Mouse (Mus musculus): ENCODE measurements around the gene Dcaf12. TPM values are rescaled to one million over a fixed set of nuclear protein-coding genes. Genes with fewer than 3 reads are reported as not detected.

The Dcaf12 gene
- polyA plus RNA-seq, 1 experiment: 40.3 TPM

DNA sequence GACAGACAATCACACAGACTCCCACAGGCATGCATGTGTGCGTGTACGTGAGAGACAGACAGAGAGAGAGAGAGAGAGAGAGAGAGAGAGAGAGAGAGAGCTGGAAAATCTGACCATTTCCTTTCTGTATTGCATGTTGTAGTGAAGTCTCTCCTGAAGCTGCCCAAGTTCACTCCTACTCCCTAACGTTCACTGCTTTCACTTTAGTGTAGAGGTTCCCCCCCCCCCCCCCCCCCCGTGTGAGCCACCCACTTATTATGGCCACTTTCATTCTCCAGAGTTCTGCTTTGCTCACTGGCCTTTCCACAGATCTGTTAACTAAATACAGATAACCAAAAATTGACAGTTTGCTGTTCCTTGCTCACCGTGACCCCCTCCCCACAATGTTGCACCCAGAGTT lies 33.1 kb upstream of the Dcaf12 start:
- Histone ChIP-seq H3K4me1 (ENCODE audit: control insufficient read depth, insufficient read depth, low read length) (no peaks in the 10 kb centered on the region), H3K4me3 (ENCODE audit: insufficient read depth, low read length) (no peak overlapping the region), H3K27ac (ENCODE audit: insufficient read depth, low read length) (peak overlapping the region; percentile 22; the same call in 1 of the 2 replicates)
- TF ChIP-seq CTCF (IDR thresholded peaks at IDR 0.05; ENCODE audit: borderline replicate concordance, insufficient read depth, low read length): no peak
- no peak for TF ChIP-seq POLR2A (IDR thresholded peaks at IDR 0.05; ENCODE audit: low read depth, low read length)

DNA sequence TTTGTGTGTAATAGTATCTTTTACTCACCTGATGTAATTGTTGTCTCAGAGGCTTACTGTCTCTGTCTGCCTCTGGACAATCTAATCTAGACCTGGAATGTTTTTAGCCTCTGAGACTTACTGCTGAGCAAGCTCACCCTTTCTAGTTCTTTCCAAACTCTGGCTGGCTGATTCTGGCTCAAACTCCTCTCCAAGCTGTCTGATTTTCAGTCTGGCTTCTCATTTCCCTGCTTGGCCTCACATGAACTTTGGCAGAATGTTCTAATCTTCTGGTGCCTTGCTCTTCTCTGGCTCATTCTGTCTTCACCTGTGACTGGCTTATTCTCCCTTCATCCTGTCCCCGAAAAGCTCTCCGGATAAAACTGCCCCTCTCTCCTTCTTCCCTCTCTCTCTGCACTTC lies 31.3 kb upstream of the Dcaf12 start:
- Histone ChIP-seq H3K4me1 (ENCODE audit: control insufficient read depth, insufficient read depth, low read length) (no peaks in the 10 kb centered on the region), H3K27ac (ENCODE audit: insufficient read depth, low read length) (no peak overlapping the region), H3K4me3 (ENCODE audit: insufficient read depth, low read length) (no peak overlapping the region)
- TF ChIP-seq POLR2A (IDR thresholded peaks at IDR 0.05; ENCODE audit: low read depth, low read length) (no peak), CTCF (IDR thresholded peaks at IDR 0.05; ENCODE audit: borderline replicate concordance, insufficient read depth, low read length) (no peak)

DNA sequence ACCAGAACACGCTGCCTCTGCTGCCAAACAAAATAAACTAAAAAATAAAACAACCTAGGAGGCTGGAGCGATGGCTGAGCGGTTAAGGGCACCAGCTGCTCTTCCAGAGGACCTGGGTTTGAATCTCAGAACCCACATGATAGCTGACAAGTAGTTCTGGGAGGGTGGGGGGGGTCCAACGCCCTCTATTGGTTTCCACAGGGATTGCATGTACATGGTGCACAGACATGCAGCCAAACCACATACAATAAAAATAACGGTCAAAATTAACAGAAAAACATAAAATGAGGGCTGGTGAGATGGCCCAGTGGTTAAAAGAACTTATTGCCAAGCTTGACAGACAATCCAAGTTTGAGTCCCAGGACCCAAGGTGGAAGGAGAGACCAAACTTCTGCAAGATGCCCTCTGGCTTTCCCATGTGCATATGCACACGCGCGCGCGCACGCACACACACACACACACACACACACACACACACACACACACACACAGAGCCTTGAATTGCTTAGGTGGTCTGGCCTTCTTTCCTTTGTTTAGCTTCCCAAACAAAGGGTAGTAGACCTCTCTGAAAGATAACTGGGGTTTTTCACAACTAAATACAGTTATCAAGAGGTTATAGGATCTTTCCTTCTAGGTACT lies 26.3 kb upstream of the Dcaf12 start:
- Histone ChIP-seq H3K4me1 (ENCODE audit: control insufficient read depth, insufficient read depth, low read length) (no peaks in the 10 kb centered on the region), H3K4me3 (ENCODE audit: insufficient read depth, low read length) (no peak overlapping the region), H3K27ac (ENCODE audit: insufficient read depth, low read length) (no peak overlapping the region)
- no peak for TF ChIP-seq CTCF (IDR thresholded peaks at IDR 0.05; ENCODE audit: borderline replicate concordance, insufficient read depth, low read length)

DNA sequence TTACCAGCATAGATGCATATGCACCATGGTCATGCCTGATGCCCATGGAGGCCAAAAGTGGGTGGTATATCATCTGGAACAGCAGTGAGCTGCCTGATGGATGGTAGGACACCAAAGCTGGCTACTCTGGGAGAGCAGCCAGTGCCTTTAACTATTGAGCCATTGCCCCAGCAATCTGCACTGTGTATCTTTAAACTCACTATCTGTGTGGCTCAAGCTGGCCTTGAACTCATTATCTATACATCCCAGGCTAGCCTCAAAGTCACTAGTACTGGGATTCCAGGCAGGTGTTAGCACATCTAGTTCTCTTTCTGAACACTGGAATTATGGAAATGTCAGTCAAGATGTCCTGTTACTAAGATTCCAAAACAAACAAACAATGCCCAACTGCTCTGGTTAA lies 21.9 kb upstream of the Dcaf12 start:
- Histone ChIP-seq H3K27ac (ENCODE audit: insufficient read depth, low read length) (no peak overlapping the region), H3K4me3 (ENCODE audit: insufficient read depth, low read length) (no peak overlapping the region), H3K4me1 (ENCODE audit: control insufficient read depth, insufficient read depth, low read length) (no peaks in the 10 kb centered on the region)
- TF ChIP-seq POLR2A (IDR thresholded peaks at IDR 0.05; ENCODE audit: low read depth, low read length) (no peak), CTCF (IDR thresholded peaks at IDR 0.05; ENCODE audit: borderline replicate concordance, insufficient read depth, low read length) (no peak)

DNA sequence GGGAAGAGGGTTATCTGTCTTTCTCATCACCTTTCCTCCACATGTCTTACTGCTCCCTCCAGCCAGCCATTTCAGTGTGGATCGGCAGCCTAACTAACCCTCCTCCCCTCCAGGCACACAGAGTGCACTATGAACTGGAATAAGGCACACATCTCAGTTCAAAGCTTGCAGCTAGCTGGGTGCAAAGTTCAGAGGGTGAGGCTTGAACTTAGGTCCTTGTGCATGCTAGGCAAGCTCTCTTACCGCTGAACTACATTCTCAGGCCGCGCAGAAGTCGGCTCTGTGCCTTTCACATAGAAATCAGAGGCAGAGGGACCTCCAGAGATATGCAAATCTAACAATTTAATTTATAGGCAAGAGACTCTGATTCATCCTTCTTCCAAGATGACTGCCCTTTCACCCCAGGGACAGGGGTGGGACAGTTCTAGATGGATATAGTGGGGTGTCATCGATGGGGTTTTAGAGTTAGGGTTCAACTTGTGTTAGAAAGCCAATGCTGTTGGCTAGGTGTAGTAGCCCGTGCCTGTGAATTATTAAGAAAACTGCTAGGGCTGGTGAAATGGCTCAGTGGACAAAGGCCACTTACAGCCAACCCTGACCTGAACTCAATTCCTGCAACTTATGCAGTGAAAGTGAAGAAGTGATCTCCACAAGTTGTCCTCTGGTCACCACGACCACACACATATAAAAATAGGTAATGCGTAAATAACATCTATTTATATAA lies 17.2 kb upstream of the Dcaf12 start:
- no peaks in the 10 kb centered on the region for H3K4me1 ChIP-seq (ENCODE audit: control insufficient read depth, insufficient read depth, low read length)
- H3K27ac ChIP-seq (ENCODE audit: insufficient read depth, low read length): no peak overlapping the region
- no peak overlapping the region for H3K4me3 ChIP-seq (ENCODE audit: insufficient read depth, low read length)
- TF ChIP-seq POLR2A (IDR thresholded peaks at IDR 0.05; ENCODE audit: low read depth, low read length): no peak
- no peak for TF ChIP-seq CTCF (IDR thresholded peaks at IDR 0.05; ENCODE audit: borderline replicate concordance, insufficient read depth, low read length)

DNA sequence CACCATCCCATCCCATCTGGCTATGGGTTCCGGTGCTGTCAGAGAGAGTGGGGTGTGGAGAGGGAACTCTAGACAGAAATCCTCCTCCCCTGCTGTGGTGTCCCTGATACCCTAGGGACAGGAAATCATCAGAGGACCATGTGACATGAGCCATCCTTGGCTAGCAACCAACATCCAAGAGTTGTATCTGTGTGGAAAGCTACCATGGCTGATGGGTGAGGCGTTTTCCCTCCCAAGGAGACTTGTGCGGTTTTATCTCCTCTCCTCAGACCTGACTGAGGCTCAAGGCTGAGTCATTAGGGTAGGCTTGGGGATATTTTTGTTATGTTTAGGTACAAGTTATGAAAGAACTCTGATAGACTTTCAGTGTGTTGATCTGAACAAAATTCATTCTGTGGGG lies 16.4 kb upstream of the Dcaf12 start:
- TF ChIP-seq CTCF (IDR thresholded peaks at IDR 0.05; ENCODE audit: borderline replicate concordance, insufficient read depth, low read length): no peak
- no peak for TF ChIP-seq POLR2A (IDR thresholded peaks at IDR 0.05; ENCODE audit: low read depth, low read length)
- no peak overlapping the region for H3K4me3 ChIP-seq (ENCODE audit: insufficient read depth, low read length)
- no peak overlapping the region for H3K27ac ChIP-seq (ENCODE audit: insufficient read depth, low read length)
- no peaks in the 10 kb centered on the region for H3K4me1 ChIP-seq (ENCODE audit: control insufficient read depth, insufficient read depth, low read length)

DNA sequence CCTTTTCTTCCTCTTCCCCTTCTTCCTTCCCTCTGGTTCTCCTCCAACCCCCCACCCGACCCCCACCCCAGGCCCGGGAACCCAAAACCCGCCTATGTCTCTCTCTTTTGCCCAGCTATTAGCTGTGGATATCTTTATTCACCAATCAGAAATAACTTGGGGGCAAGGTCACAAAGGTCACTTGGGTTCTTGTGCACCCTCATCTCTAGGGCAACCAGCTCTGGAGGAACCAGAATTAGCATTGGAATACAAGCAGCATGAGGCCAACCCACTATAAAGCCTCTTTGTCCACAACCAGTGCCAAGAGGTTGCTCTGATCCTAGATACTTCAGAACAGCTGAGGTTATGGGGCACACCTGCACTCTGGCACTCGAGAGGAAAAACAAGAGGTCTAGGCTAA lies 14.8 kb upstream of the Dcaf12 start:
- Histone ChIP-seq H3K27ac (ENCODE audit: insufficient read depth, low read length) (no peak overlapping the region), H3K4me3 (ENCODE audit: insufficient read depth, low read length) (no peak overlapping the region), H3K4me1 (ENCODE audit: control insufficient read depth, insufficient read depth, low read length) (no peaks in the 10 kb centered on the region)
- TF ChIP-seq POLR2A (IDR thresholded peaks at IDR 0.05; ENCODE audit: low read depth, low read length) (no peak), CTCF (IDR thresholded peaks at IDR 0.05; ENCODE audit: borderline replicate concordance, insufficient read depth, low read length) (no peak)

DNA sequence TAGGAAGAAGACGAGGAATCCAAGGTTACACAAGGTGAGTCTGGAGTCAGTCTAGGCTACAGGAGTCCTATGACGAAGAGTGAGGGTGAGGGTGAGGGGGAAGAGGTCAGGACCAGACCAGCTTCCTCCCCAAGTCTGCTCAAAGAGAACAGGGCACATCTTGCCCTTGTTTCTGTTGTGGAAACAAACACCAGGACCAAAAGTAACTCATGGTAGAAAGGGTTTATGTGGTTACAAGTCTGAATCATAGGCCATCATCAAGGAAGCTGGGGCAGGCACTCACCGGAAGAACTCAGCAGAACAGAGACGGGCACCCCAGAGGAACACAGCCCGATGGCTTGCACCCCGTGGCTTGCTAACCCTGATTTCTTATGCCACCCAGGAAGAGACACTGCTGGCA lies 12.2 kb upstream of the Dcaf12 start:
- Histone ChIP-seq H3K4me3 (ENCODE audit: insufficient read depth, low read length) (no peak overlapping the region), H3K4me1 (ENCODE audit: control insufficient read depth, insufficient read depth, low read length) (no peaks in the 10 kb centered on the region), H3K27ac (ENCODE audit: insufficient read depth, low read length) (no peak overlapping the region)
- TF ChIP-seq POLR2A (IDR thresholded peaks at IDR 0.05; ENCODE audit: low read depth, low read length): no peak
- no peak for TF ChIP-seq CTCF (IDR thresholded peaks at IDR 0.05; ENCODE audit: borderline replicate concordance, insufficient read depth, low read length)

DNA sequence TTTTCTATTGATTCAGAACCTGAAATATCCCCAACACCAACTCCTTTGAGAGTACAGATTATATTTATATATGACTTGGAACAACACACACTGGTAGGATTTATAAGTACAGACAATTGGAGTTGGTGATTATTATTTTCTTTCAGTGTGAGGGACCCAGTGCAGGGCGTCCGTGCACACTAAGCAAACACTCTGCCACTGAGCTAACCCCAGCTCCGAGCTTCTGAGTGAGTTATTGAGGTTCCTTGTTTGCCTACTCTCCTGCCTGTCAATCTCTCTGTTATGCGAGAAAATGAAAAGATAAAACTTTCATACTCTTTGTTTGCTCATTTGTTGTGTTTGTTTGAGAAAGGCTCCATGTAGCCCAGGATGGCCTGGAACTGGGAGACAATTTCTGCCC lies 6.3 kb upstream of the Dcaf12 start:
- Histone ChIP-seq H3K4me1 (ENCODE audit: control insufficient read depth, insufficient read depth, low read length) (no peaks in the 10 kb centered on the region), H3K4me3 (ENCODE audit: insufficient read depth, low read length) (no peak overlapping the region), H3K27ac (ENCODE audit: insufficient read depth, low read length) (no peak overlapping the region)
- no peak for TF ChIP-seq POLR2A (IDR thresholded peaks at IDR 0.05; ENCODE audit: low read depth, low read length)
- TF ChIP-seq CTCF (IDR thresholded peaks at IDR 0.05; ENCODE audit: borderline replicate concordance, insufficient read depth, low read length): no peak

DNA sequence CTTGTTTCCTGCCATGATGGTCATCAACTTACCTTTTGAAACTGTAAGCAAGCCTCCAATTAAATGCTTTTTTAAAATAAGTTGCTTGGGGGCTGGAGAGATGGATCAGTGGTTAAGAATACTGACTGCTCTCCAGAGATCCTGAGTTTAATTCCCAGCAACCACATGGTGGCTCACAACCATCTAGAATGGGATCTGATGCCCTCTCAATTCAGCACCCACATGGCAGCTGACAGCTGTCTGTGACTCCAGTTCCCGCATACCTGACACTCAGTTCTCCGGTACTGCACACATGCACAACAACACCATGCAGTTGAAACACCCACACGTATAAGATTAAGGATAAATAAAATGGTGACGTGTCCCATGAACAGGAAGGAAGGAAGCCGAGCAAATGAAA lies 3.6 kb upstream of the Dcaf12 start:
- Histone ChIP-seq H3K4me1 (ENCODE audit: control insufficient read depth, insufficient read depth, low read length) (peaks cover under 1% of the 10 kb centered on the region; the same call in 1 of the 2 replicates), H3K27ac (ENCODE audit: insufficient read depth, low read length) (no peak overlapping the region), H3K4me3 (ENCODE audit: insufficient read depth, low read length) (no peak overlapping the region)
- TF ChIP-seq POLR2A (IDR thresholded peaks at IDR 0.05; ENCODE audit: low read depth, low read length): no peak
- no peak for TF ChIP-seq CTCF (IDR thresholded peaks at IDR 0.05; ENCODE audit: borderline replicate concordance, insufficient read depth, low read length)
